Mouse (Mus musculus): ENCODE measurements around the gene Prr12.

- TF ChIP-seq HCFC1 (IDR thresholded peaks at IDR 0.05; ENCODE audit: borderline replicate concordance, insufficient read depth, low read length) (no peak), MAFK (IDR thresholded peaks at IDR 0.05; ENCODE audit: insufficient read depth, low read depth, low read length) (no peak)
Observed at GRCm38 (mm10) chr7:45093516-45093905, 40.8 kb upstream of the Prr12 start.

Data from ES-E14 (cell line).